Mouse (Mus musculus): ENCODE results near the gene Cntn5.
"Not testable (repeated sequence)": the region's sequence is repeated elsewhere in the genome, so short reads cannot be mapped to it uniquely, and the experiment has no call there.

Cntn5 gene

GRCm38 (mm10) chr9:10657144-10657748, 247.3 kb downstream of the Cntn5 start:
- DNase-seq (ENCODE audit: low read depth, low spot score): no peak

- DNase-seq (ENCODE audit: low read depth, low spot score): no peak
Observed at GRCm38 (mm10) chr9:10650632-10651031, 253.9 kb downstream of the Cntn5 start.

GRCm38 (mm10) chr9:10645951-10646350, 258.6 kb downstream of the Cntn5 start:
- no peak for DNase-seq (ENCODE audit: low read depth, low spot score)

GRCm38 (mm10) chr9:10645045-10645830, 259.3 kb downstream of the Cntn5 start:
- no peak for DNase-seq (ENCODE audit: low read depth, low spot score)

GRCm38 (mm10) chr9:10618036-10618435, 286.5 kb downstream of the Cntn5 start:
- no peak for DNase-seq (ENCODE audit: low read depth, low spot score)

- DNase-seq (ENCODE audit: low read depth, low spot score): no peak
Observed at GRCm38 (mm10) chr9:10575346-10576241, 329.0 kb downstream of the Cntn5 start.

- peak; percentile 1 for DNase-seq (ENCODE audit: low read depth, low spot score)
Observed at GRCm38 (mm10) chr9:10569830-10570229, 334.7 kb downstream of the Cntn5 start.

GRCm38 (mm10) chr9:10540877-10541276, 363.7 kb downstream of the Cntn5 start:
- DNase-seq (ENCODE audit: low read depth, low spot score): not testable (repeated sequence)

- no peak for DNase-seq (ENCODE audit: low read depth, low spot score)
Observed at GRCm38 (mm10) chr9:10532248-10532647, 372.3 kb downstream of the Cntn5 start.

GRCm38 (mm10) chr9:10531087-10531486, 373.5 kb downstream of the Cntn5 start:
- DNase-seq (ENCODE audit: low read depth, low spot score): no peak

- DNase-seq (ENCODE audit: low read depth, low spot score): no peak
Observed at GRCm38 (mm10) chr9:10529528-10529927, 375.0 kb downstream of the Cntn5 start.

GRCm38 (mm10) chr9:10529113-10529512, 375.5 kb downstream of the Cntn5 start:
- no peak for DNase-seq (ENCODE audit: low read depth, low spot score)

GRCm38 (mm10) chr9:10528692-10529091, 375.9 kb downstream of the Cntn5 start:
- DNase-seq (ENCODE audit: low read depth, low spot score): no peak

GRCm38 (mm10) chr9:10525915-10526667, 378.5 kb downstream of the Cntn5 start:
- DNase-seq (ENCODE audit: low read depth, low spot score): no peak

GRCm38 (mm10) chr9:10522604-10523003, 382.0 kb downstream of the Cntn5 start:
- no peak for DNase-seq (ENCODE audit: low read depth, low spot score)

- no peak for DNase-seq (ENCODE audit: low read depth, low spot score)
Observed at GRCm38 (mm10) chr9:10521054-10521453, 383.5 kb downstream of the Cntn5 start.

GRCm38 (mm10) chr9:10492243-10492642, 412.3 kb downstream of the Cntn5 start:
- DNase-seq (ENCODE audit: low read depth, low spot score): no peak

GRCm38 (mm10) chr9:10471484-10472125, 433.0 kb downstream of the Cntn5 start:
- DNase-seq (ENCODE audit: low read depth, low spot score): no peak

GRCm38 (mm10) chr9:10464758-10465157, 439.8 kb downstream of the Cntn5 start:
- DNase-seq (ENCODE audit: low read depth, low spot score): peak; percentile 1

- no peak for DNase-seq (ENCODE audit: low read depth, low spot score)
Observed at GRCm38 (mm10) chr9:10457900-10458299, 446.7 kb downstream of the Cntn5 start.

GRCm38 (mm10) chr9:10448987-10449563, 455.5 kb downstream of the Cntn5 start:
- no peak for DNase-seq (ENCODE audit: low read depth, low spot score)
